Mouse (Mus musculus): ENCODE results near the gene Hnrnpr. TPM values are rescaled to one million over a fixed set of nuclear protein-coding genes. Genes with fewer than 3 reads are reported as not detected.

Hnrnpr gene
- polyA plus RNA-seq, 1 experiment from 2014 or later = 148 TPM

GRCm38 (mm10) chr4:136285348-136285810, 25.4 kb upstream of the Hnrnpr start:
- peaks cover 57% of the 10 kb centered on the region for H3K4me1 ChIP-seq
- peak; percentile 97 for DNase-seq (ENCODE audit: low spot score)
- peaks cover 34% of the 10 kb centered on the region for H3K36me3 ChIP-seq
- under 1% methylated on average over 25 of the region's 25 CpGs for WGBS
- H3K27me3 ChIP-seq (ENCODE audit: insufficient read depth, poor library complexity, severe bottlenecking) = peaks cover 18% of the 10 kb centered on the region
- peak overlapping the region; percentile 92 for H3K27ac ChIP-seq
- H3K9me3 ChIP-seq = peaks cover 4% of the 10 kb centered on the region; the same call in 1 of the 2 replicates
- H3K4me3 ChIP-seq = peak overlapping the region; percentile 76

GRCm38 (mm10) chr4:136285811-136286371, 24.9 kb upstream of the Hnrnpr start:
- peaks cover 23% of the 10 kb centered on the region for H3K27me3 ChIP-seq (ENCODE audit: insufficient read depth, poor library complexity, severe bottlenecking)
- DNase-seq (ENCODE audit: low spot score) = peak; percentile 99
- 0% methylated on average over 29 of the region's 29 CpGs for WGBS
- H3K4me1 ChIP-seq = peaks cover 62% of the 10 kb centered on the region
- peak overlapping the region; percentile 76 for H3K4me3 ChIP-seq
- peaks cover 39% of the 10 kb centered on the region for H3K36me3 ChIP-seq
- peak overlapping the region; percentile 92 for H3K27ac ChIP-seq
- peaks cover 4% of the 10 kb centered on the region; the same call in 1 of the 2 replicates for H3K9me3 ChIP-seq

DNA sequence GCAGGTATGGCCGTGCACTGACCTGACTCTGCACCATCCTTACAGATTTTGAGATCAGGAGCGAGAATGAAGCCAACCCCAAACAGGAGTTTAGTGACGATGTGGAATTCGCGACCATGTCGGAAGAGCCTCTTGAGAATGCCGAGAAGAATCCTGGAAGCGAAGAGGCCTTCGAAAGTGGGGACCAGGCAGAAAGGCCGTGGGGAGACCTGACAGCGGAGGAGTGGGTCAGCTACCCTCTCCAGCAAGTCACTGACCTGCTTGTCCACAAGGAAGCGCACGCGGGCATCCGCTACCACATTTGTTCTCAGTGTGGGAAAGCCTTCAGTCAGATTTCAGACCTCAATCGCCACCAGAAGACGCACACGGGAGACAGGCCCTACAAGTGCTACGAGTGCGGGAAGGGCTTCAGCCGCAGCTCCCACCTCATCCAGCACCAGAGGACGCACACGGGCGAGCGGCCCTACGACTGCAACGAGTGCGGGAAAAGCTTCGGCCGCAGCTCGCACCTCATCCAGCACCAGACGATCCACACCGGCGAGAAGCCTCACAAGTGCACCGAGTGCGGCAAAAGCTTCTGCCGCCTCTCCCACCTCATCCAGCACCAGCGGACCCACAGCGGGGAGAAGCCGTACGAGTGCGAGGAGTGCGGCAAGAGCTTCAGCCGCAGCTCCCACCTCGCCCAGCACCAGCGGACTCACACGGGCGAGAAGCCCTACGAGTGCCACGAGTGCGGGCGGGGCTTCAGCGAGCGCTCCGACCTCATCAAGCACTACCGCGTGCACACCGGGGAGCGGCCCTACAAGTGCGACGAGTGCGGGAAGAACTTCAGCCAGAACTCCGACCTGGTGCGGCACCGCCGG, 20.6 kb upstream of the Hnrnpr start:
- 42% methylated on average over 66 of the region's 66 CpGs for WGBS
- peaks cover 4% of the 10 kb centered on the region; the same call in 1 of the 2 replicates for H3K9me3 ChIP-seq
- H3K4me1 ChIP-seq = peaks cover 29% of the 10 kb centered on the region
- H3K27me3 ChIP-seq (ENCODE audit: insufficient read depth, poor library complexity, severe bottlenecking) = peaks cover 28% of the 10 kb centered on the region
- H3K4me3 ChIP-seq = peak overlapping the region; percentile 45
- H3K36me3 ChIP-seq = peaks cover 77% of the 10 kb centered on the region
- DNase-seq (ENCODE audit: low spot score) = no peak
- no peak overlapping the region for H3K27ac ChIP-seq

DNA sequence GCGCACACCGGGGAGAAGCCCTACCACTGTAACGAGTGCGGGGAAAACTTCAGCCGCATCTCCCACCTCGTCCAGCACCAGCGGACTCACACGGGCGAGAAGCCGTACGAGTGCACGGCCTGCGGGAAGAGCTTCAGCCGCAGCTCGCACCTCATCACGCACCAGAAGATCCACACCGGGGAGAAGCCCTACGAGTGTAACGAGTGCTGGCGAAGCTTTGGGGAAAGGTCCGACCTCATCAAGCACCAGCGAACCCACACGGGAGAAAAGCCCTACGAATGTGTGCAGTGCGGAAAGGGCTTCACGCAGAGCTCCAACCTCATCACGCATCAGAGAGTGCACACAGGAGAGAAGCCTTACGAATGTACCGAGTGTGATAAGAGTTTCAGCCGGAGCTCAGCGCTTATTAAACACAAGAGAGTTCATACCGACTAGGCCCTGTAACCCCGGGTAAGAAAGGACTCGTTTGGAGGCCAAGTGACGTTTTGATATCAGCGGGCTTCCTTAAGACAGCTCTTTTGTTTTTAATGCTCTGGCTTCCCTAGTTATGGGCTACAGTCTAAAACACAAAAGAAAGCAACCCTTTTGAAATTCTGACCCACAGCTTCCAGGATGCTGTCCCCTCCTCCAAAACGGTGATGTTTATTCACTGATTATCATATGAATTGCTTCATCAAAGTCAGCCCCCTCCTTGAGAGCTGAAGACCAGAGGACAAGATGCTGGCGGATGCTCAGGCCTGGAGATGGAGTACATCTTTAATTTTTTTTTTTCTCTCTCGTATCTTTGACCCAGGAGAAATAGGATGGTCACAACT, 19.8 kb upstream of the Hnrnpr start:
- Histone ChIP-seq H3K36me3 (peaks cover 77% of the 10 kb centered on the region), H3K9me3 (peaks cover 4% of the 10 kb centered on the region; the same call in 1 of the 2 replicates), H3K27ac (no peak overlapping the region), H3K4me3 (peak overlapping the region; percentile 45; the same call in 1 of the 2 replicates), H3K4me1 (peaks cover 29% of the 10 kb centered on the region), H3K27me3 (ENCODE audit: insufficient read depth, poor library complexity, severe bottlenecking) (peaks cover 28% of the 10 kb centered on the region)
- no peak for DNase-seq (ENCODE audit: low spot score)
- 65% methylated on average over 39 of the region's 39 CpGs for WGBS

GRCm38 (mm10) chr4:136291692-136292091, 19.1 kb upstream of the Hnrnpr start:
- no peak for DNase-seq (ENCODE audit: low spot score)
- peaks cover 28% of the 10 kb centered on the region for H3K27me3 ChIP-seq (ENCODE audit: insufficient read depth, poor library complexity, severe bottlenecking)
- whole genome bisulfite sequencing = 78% methylated on average over 6 of the region's 6 CpGs
- H3K9me3 ChIP-seq = peaks cover 4% of the 10 kb centered on the region; the same call in 1 of the 2 replicates
- H3K27ac ChIP-seq = no peak overlapping the region
- H3K36me3 ChIP-seq = peaks cover 77% of the 10 kb centered on the region
- H3K4me1 ChIP-seq = peaks cover 25% of the 10 kb centered on the region
- no peak overlapping the region for H3K4me3 ChIP-seq

DNA sequence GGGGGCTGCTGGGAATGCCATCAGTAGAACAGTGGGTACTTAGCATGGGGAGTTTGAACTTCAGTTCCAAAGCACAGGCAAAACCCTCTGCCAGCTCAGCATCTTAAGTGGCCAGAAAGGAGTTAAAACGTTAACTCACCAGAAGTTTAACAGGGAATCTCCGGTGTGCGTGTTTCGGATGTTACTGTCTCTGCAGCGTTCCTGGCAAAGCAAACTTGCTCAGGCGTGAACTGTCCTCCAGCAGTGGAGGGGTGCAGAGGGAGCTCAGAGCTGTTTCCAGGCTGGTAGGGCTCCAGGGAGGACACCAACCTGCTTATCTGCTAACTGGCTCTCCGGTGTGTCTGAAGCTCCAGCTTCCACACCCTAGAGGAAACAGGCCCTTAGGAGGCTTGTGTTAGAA, 14.8 kb upstream of the Hnrnpr start:
- peaks cover 37% of the 10 kb centered on the region for H3K36me3 ChIP-seq
- no peaks in the 10 kb centered on the region for H3K9me3 ChIP-seq
- DNase-seq (ENCODE audit: low spot score) = no peak
- H3K27ac ChIP-seq = no peak overlapping the region
- H3K4me1 ChIP-seq = 0 out of 2 replicates have a peak, but pooled peaks cover 4% of the 10 kb centered on the region
- 60% methylated on average over 7 of the region's 7 CpGs for WGBS
- H3K4me3 ChIP-seq = no peak overlapping the region
- peaks cover 5% of the 10 kb centered on the region for H3K27me3 ChIP-seq (ENCODE audit: insufficient read depth, poor library complexity, severe bottlenecking)

- no peak for DNase-seq (ENCODE audit: low spot score)
- 46% methylated on average over 4 of the region's 4 CpGs for WGBS
- Histone ChIP-seq H3K4me3 (no peak overlapping the region), H3K27ac (no peak overlapping the region), H3K9me3 (no peaks in the 10 kb centered on the region), H3K4me1 (no peaks in the 10 kb centered on the region), H3K36me3 (no peaks in the 10 kb centered on the region), H3K27me3 (ENCODE audit: insufficient read depth, poor library complexity, severe bottlenecking) (no peaks in the 10 kb centered on the region)
These were observed 8.3 kb upstream of the Hnrnpr start for GRCm38 (mm10) chr4:136302462-136302861.

DNA sequence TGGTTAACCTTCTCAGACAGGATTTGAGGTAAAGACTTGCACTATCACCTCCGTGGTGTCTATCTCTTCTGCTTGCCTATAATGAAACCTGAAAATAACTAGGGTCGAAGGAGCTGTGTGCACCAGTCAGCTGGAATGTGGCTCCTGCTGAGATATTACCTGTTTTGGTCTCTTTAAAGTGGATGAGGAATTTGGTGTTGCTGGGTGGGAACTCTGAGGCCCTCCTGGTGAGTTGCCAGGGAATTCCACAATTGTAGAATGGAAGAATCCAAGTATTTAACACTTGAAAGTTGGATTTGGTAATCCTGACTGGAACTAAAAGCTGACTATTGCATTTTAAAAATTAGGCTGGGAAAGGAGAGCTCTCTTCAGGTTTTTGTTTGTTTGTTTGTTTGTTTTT, 6.6 kb upstream of the Hnrnpr start:
- H3K27me3 ChIP-seq (ENCODE audit: insufficient read depth, poor library complexity, severe bottlenecking) = no peaks in the 10 kb centered on the region
- no peaks in the 10 kb centered on the region for H3K9me3 ChIP-seq
- 32% methylated on average over 2 of the region's 2 CpGs for WGBS
- H3K27ac ChIP-seq = no peak overlapping the region
- H3K4me3 ChIP-seq = no peak overlapping the region
- no peaks in the 10 kb centered on the region for H3K36me3 ChIP-seq
- peaks cover 3% of the 10 kb centered on the region for H3K4me1 ChIP-seq
- no peak for DNase-seq (ENCODE audit: low spot score)

- H3K27ac ChIP-seq = no peak overlapping the region
- no peaks in the 10 kb centered on the region for H3K9me3 ChIP-seq
- peaks cover 28% of the 10 kb centered on the region for H3K4me1 ChIP-seq
- no peak for DNase-seq (ENCODE audit: low spot score)
- no peaks in the 10 kb centered on the region for H3K27me3 ChIP-seq (ENCODE audit: insufficient read depth, poor library complexity, severe bottlenecking)
- WGBS = 53% methylated on average over 2 of the region's 2 CpGs
- H3K36me3 ChIP-seq = no peaks in the 10 kb centered on the region
- no peak overlapping the region for H3K4me3 ChIP-seq
These were observed 2.4 kb upstream of the Hnrnpr start for GRCm38 (mm10) chr4:136308355-136308754.

GRCm38 (mm10) chr4:136309780-136310179, 962 bp upstream of the Hnrnpr start:
- Histone ChIP-seq H3K27ac (peak overlapping the region; percentile 99), H3K4me1 (peaks cover 42% of the 10 kb centered on the region), H3K36me3 (no peaks in the 10 kb centered on the region), H3K4me3 (peak overlapping the region; percentile 100), H3K27me3 (ENCODE audit: insufficient read depth, poor library complexity, severe bottlenecking) (no peaks in the 10 kb centered on the region), H3K9me3 (no peaks in the 10 kb centered on the region)
- peak; percentile 91 for DNase-seq (ENCODE audit: low spot score)
- 2% methylated on average over 11 of the region's 11 CpGs for WGBS

DNA sequence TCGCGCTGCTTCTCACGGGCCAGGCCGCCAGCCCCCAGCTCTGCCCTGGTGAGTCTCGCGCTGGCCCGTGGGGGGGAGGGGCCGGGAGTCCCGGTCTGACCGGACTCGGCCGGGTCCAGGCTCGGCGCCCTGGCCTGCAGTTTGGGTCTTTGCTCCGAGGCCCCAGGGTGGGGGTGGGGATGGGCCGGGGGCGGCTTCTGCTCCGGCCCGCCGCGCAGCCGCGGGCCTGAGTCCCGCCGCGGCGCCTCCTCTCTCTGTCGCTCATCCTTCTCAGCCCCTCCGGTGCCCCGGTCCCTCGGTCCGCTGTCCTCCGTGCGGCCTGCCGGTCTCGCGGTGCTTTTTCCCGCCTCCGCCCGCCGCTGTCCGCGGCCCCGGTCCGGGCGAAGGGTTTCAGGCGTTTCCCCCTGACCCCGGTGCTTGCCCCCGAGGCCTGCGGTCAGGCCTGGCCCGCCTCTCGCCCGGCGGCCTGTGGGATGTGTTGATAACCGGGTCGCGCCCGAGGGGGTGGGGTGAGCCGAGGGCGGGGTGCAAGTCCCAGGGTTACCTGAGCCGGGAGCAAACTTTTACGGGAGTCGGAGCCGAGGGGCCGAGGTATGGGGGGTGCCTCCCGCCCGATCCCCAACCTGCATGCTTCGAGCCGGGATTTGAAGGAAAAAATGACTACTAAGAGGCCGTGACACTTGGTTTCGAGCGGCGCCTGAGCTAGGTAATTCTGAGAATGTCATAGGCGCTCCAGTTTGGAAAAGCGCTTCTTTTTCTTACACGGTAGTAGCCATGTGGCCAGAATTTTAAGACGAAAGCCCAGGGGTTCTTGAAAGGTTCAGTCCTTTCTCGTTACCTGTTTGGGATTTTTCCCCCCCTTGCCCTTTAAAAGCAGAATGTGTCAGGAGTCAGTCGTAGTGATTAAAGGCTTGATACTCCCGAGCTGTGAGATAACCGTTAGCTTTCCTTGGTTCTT, 579 bp downstream of the Hnrnpr start:
- Histone ChIP-seq H3K36me3 (peaks cover 2% of the 10 kb centered on the region; the same call in 1 of the 2 replicates), H3K9me3 (no peaks in the 10 kb centered on the region), H3K4me3 (peak overlapping the region; percentile 100), H3K27me3 (ENCODE audit: insufficient read depth, poor library complexity, severe bottlenecking) (no peaks in the 10 kb centered on the region), H3K27ac (peak overlapping the region; percentile 99), H3K4me1 (peaks cover 42% of the 10 kb centered on the region)
- DNase-seq (ENCODE audit: low spot score) = peak; percentile 89
- under 1% methylated on average over 79 of the region's 81 CpGs for WGBS

GRCm38 (mm10) chr4:136312616-136313015, 1.9 kb downstream of the Hnrnpr start:
- WGBS = 38% methylated on average over 4 of the region's 4 CpGs
- no peak for DNase-seq (ENCODE audit: low spot score)
- Histone ChIP-seq H3K9me3 (no peaks in the 10 kb centered on the region), H3K27ac (peak overlapping the region; percentile 10; the same call in 1 of the 2 replicates), H3K4me3 (peak overlapping the region; percentile 100), H3K4me1 (peaks cover 42% of the 10 kb centered on the region), H3K27me3 (ENCODE audit: insufficient read depth, poor library complexity, severe bottlenecking) (no peaks in the 10 kb centered on the region), H3K36me3 (peaks cover 14% of the 10 kb centered on the region)

All from heart, embryonic 10.5 days (tissue).